Mouse (Mus musculus) NIH3T3 (cell line): Measurements from ENCODE around the gene Gm6583.

Source experiments
- DNase-seq: peaks from one replicate; pipeline ENCODE4 v3.0.0-alpha.2; 2012; ENCODE audit warnings: low read depth

Gm6583 gene

GRCm38 (mm10) chr5:112367929-112368328 lies 12.1 kb upstream of the Gm6583 start:
- peak; percentile 69 for DNase-seq

- no peak for DNase-seq
Measured at GRCm38 (mm10) chr5:112367338-112367737, 11.5 kb upstream of the Gm6583 start.

DNA sequence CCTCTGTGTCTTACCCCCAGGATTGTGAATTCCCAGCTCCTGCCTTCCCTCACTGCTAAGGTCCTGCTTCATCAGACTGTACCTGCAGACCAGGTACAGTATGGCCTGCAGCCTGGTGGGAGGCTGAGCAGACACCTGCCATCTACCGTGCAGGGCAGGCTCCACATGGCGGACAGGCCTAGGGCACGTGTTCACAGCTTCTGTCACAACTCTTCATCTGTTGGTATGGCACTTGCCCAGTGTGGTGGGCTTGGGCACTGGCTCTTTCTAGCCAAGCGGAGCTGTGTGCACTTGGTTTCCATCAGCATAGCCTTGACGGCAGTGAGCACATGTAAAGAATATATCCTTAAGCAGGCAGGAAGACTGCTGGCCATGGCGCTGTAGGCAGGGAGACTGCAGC lies 11.0 kb upstream of the Gm6583 start:
- DNase-seq: no peak

DNA sequence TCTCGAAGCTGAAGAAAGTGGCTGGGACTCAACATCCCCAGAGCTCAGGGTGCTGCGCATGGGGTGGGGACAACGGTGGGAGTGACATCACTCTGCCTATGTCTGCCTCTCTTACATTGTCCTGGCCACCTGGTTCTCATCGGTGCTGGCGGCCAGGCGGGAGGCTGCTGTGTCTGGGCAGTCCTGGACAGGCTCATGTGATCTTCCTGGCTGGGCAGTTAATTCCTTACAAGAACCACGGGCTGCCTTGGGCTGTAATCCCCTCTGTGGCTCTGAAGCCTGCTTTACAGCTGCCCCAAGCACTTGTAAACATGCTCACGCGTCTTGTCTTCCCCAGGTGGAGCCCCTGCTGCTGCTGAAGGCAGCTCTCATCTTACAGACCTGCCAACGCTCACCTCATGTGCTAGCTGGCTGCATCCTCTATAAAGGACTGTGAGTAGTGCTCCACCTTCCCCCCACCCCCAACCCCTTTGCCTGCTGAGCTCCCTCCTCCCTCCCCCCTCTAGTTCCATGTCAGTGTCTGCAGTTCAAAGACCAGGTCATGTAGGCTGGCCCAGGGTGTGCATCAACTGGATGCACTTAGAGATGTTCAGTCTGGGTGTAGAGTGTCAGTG lies 8.5 kb upstream of the Gm6583 start:
- no peak for DNase-seq

GRCm38 (mm10) chr5:112360077-112360476 lies 4.2 kb upstream of the Gm6583 start:
- no peak for DNase-seq

DNA sequence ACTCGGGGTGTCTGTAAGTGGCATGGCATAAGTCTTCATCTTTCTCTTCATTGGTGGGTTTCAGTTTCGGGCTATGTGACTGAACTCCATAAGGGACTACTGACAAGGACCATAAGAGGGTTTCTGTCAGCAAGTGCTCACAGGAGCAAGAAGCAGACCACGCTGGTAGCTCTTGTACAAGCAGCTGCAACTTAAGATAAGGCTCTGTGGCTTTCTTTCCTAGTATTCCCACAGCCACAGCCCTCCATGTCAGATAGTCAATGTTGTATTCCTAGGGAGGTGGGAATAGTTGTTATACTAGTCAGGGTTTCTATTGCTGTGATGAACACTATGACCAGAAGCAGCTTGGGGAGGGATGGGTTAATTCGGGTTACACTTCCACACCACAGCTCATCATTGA lies 3.7 kb upstream of the Gm6583 start:
- no peak for DNase-seq

DNA sequence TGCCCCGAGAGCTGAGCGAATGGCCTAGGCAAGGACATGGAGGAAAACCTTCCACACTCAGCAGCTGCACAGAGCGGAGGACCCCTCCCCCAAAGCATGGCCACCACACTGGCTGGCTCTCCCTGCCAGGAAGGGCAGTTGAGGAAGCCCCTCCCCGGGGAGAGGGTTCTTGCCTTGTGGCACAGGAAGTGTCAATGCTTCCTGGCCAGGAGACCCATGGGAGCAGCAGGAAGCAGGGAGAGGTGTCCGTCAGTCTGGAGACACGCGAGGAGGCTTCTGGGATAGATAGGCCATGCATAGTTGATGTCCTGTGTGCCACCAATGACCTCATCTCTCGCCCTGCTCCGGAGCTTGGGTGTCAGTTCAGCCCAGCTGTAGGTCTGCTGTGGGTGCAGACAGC lies 489 bp upstream of the Gm6583 start:
- no peak for DNase-seq

DNA sequence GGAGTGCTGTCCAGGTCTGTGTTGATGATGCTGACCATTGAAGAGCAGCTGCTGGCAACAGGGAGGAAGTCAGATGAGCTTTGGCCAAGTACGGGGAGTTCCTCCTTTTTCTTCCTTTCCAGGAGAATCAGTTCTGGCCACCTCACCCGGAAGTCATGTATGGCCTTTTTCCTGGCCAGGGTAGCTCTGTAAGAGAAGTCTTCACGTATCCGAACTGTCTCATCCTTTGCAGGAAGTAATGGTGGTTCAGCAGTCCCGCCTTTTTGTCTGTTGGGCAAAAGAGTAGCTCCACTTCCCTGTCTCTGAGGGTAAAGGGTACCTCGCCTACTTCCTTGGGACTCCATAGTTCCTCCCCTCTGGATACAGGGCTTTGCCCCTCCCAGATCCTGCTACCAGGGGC lies 340 bp downstream of the Gm6583 start:
- DNase-seq: no peak

DNA sequence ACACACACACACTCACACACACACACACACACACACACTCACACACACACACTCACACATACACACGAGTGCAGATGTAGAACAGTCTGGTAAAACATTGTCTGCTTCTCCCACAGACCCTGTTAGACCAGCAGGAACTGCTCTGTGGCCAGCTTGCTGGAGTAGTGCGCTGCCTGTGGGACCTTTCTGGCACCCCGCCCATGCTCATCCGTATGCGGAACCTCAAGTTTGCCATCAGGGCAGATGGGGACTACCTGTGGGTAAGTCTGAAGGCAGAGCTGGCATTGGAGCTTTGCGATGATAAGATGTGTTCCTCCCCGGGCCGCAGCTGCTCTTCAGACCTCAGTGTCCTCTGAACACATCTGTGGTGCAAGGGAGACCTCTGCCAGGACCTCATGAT lies 6.7 kb downstream of the Gm6583 start:
- no peak for DNase-seq

- no peak for DNase-seq
Measured at GRCm38 (mm10) chr5:112346211-112346965, 9.4 kb downstream of the Gm6583 start.

GRCm38 (mm10) chr5:112344092-112344960 lies 11.5 kb downstream of the Gm6583 start:
- no peak for DNase-seq

GRCm38 (mm10) chr5:112343205-112343595 lies 12.6 kb downstream of the Gm6583 start:
- peak; percentile 54 for DNase-seq

- DNase-seq: peak; percentile 92
Measured at GRCm38 (mm10) chr5:112342463-112343204, 13.2 kb downstream of the Gm6583 start, which contains the start of the genes Srrd and Hps4. TSS of gene Srrd (minus strand) at chr5:112343040. TSS of gene Hps4 (plus strand) at chr5:112343083.

GRCm38 (mm10) chr5:112339215-112339614 lies 16.6 kb downstream of the Gm6583 start:
- peak; percentile 34 for DNase-seq

DNA sequence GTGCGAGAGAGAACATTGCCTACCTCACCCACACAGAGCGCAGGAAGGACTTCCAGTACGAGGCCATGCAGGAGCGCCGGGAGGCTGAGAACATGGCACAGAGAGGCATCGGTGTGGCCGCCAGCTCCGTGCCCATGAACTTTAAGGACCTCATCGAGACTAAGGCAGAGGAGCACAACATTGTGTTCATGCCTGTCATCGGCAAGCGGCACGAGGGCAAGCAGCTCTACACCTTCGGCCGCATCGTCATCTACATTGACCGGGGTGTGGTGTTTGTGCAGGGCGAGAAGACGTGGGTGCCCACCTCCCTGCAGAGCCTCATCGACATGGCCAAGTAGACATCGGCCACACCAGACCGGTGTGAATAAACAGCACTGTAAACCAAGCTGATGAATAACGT lies 18.8 kb downstream of the Gm6583 start:
- no peak for DNase-seq

GRCm38 (mm10) chr5:112335473-112335872 lies 20.4 kb downstream of the Gm6583 start:
- DNase-seq: peak; percentile 72

DNA sequence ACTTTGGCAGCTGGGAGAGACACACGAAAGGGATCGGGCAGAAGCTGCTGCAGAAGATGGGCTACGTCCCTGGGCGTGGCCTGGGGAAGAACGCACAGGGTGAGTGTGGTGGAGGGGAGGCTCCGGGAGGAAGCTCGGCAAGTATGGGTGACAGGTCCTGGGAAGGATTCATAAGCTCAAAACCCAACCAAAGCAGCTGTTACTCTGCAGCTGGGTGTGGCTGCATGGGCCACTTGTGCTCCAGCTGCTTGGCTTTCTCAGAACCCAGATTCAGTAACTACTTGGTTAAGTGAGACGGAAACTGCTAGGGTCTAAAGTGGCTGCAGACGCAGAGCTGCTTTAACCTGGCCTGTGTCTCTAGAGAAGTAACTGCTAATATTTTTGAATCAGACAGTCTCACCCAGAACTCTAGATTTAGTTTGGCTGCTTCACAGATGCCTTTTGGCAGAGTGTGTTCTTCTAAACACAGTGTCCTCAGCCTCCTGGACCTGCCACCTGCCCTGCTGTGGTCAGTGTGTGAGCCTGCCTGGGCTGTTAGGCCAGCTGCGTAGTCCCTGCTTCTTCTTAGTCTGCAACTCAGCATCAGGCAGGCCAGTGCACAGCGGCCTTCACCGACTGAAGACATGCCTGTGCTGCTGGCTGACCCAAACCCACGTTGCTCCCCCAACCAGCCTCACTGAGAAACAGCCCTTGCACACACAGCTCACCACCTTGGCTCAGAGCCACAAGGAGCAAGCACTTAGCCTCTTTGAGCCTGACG lies 25.8 kb downstream of the Gm6583 start:
- DNase-seq: no peak

DNA sequence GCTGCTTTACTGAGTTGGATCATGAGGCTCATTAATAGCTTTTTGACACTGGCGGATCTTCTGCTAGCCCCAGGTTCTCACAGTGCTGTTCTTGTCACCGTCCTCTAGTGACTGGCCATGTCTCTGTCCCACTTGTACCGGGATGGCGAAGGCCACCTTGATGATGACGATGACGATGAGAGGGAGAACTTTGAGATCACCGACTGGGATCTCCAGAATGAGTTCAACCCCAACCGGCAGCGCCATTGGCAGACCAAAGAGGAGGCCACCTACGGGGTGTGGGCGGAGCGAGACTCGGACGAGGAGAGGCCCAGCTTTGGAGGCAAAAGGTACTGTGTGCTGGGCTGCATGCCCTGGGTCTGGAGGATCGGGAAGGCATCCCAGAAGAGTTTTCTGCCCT lies 28.0 kb downstream of the Gm6583 start:
- DNase-seq: no peak

GRCm38 (mm10) chr5:112326446-112327009 lies 29.3 kb downstream of the Gm6583 start:
- no peak for DNase-seq

- DNase-seq: peak; percentile 98
Measured at GRCm38 (mm10) chr5:112325546-112326445, 30.0 kb downstream of the Gm6583 start, which contains the start of gene Tfip11. TSS of gene Tfip11 (plus strand) at chr5:112326358.
